Mouse (Mus musculus): ENCODE data around the gene Xpnpep2. TPM values are rescaled to one million over a fixed set of nuclear protein-coding genes. Genes with fewer than 3 reads are reported as not detected.

Gene Xpnpep2
- total and polyA plus RNA-seq, 3 experiments, result 0.39 to 2.0 (median 1.7) TPM

DNA sequence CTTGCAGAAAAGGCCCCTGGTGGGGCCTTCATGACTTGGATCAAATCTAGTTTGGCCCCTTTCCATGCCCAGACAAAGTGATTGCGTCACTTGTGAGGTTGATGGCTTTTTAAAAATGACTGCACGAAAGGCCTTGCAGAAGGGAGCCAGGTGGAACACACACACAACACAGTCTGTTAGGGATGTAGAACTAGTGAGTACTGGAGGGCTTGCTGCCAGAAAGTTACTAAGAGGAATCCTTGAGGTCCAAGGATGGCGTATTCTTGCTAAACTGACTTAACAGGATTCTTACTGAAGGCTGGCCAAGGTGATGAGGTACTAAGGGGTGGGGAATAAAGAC, 761 bp downstream of the Xpnpep2 start:
- Histone ChIP-seq H3K4me3 (ENCODE audit: low read depth, low read length) (no peak overlapping the region), H3K36me3 (replicated peaks) (no peaks in the 10 kb centered on the region), H3K27me3 (ENCODE audit: insufficient read depth, low read length) (no peaks in the 10 kb centered on the region), H3K4me1 (ENCODE audit: insufficient read depth, low read depth, low read length) (peaks cover 22% of the 10 kb centered on the region), H3K9me3 (replicated peaks) (no peaks in the 10 kb centered on the region)
- TF ChIP-seq CTCF (IDR thresholded peaks at IDR 0.05; ENCODE audit: low read depth, low read length), result no peak
- TF ChIP-seq POLR2AphosphoS5 (IDR thresholded peaks at IDR 0.05; ENCODE audit: insufficient replicate concordance, low read depth, low read length), result no peak
- no peak for TF ChIP-seq GATA1 (IDR thresholded peaks at IDR 0.05; ENCODE audit: borderline replicate concordance, low read length)
- TF ChIP-seq TAL1 (conservative IDR thresholded peaks at IDR 0.05; ENCODE audit: low read depth, low read length), result no peak
- no peak for TF ChIP-seq GATA2 (IDR thresholded peaks at IDR 0.05; ENCODE audit: borderline replicate concordance, low read depth, low read length)
- ATAC-seq (ENCODE audit: extremely low read depth, insufficient number of reproducible peaks, low FRiP score, poor library complexity, severe bottlenecking) (no peak), DNase-seq (ENCODE audit: low spot score) (no peak)

- peaks cover 3% of the 10 kb centered on the region; the same call in 1 of the 2 replicates for H3K27me3 ChIP-seq (ENCODE audit: insufficient read depth, low read length)
- H3K36me3 ChIP-seq (replicated peaks), result no peaks in the 10 kb centered on the region
- DNase-seq (ENCODE audit: low spot score), result no peak
- no peak overlapping the region for H3K4me3 ChIP-seq (ENCODE audit: low read depth, low read length)
- H3K4me1 ChIP-seq (ENCODE audit: insufficient read depth, low read depth, low read length), result peaks cover 19% of the 10 kb centered on the region
- TF ChIP-seq POLR2AphosphoS5 (IDR thresholded peaks at IDR 0.05; ENCODE audit: insufficient replicate concordance, low read depth, low read length), result no peak
- no peak for TF ChIP-seq TAL1 (conservative IDR thresholded peaks at IDR 0.05; ENCODE audit: low read depth, low read length)
- TF ChIP-seq CTCF (IDR thresholded peaks at IDR 0.05; ENCODE audit: low read depth, low read length), result no peak
- TF ChIP-seq GATA1 (IDR thresholded peaks at IDR 0.05; ENCODE audit: borderline replicate concordance, low read length), result no peak
- TF ChIP-seq GATA2 (IDR thresholded peaks at IDR 0.05; ENCODE audit: borderline replicate concordance, low read depth, low read length), result no peak
- ATAC-seq (ENCODE audit: extremely low read depth, insufficient number of reproducible peaks, low FRiP score, poor library complexity, severe bottlenecking), result no peak
- no peaks in the 10 kb centered on the region for H3K9me3 ChIP-seq (replicated peaks)
Observed at GRCm38 (mm10) chrX:48119294-48119693, 10.8 kb downstream of the Xpnpep2 start.

DNA sequence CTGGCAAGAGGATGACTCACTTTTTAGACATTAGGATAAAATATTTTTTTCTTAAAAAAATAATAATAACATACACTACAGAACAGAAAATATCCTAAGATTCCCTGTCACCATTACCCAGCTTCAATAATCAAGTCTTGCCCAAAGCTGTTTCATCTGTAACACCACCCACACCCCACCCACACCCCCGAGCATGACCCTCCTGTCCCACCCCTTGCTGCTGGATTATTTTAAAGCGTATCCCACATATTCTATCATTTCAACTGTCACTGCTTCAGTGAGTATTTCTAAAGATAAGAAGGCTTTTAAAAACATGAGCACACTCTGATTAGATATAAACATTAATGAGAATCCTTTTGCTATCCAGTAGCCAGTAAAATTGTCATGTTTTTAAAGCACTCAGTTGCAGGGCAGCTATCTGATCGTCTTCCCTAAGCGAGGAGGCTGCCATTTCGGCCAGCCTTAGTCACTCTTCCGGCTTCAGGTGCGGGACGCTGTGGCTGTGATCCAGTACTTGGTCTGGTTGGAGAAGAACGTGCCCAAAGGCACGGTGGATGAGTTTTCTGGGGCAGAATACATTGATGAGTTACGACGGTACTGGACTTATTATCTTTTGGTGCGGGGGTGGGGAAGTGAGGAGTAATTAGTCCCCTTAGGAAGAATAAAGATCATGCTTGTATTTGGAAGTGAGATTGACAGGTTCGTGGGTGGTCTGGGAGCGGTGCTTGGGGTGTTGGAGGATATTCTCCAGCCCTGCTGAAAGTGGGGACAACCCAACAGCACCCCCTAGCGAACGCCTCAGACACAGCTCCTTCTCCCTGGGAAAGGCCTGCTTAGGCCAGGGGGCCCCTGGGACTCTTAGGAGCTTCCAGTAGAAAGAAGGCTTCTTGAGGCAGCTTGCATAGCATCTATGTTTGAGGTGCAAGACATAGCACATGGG, 15.9 kb downstream of the Xpnpep2 start:
- Histone ChIP-seq H3K27me3 (ENCODE audit: insufficient read depth, low read length) (no peaks in the 10 kb centered on the region), H3K36me3 (replicated peaks) (peaks cover 6% of the 10 kb centered on the region), H3K9me3 (replicated peaks) (no peaks in the 10 kb centered on the region), H3K4me3 (ENCODE audit: low read depth, low read length) (peak overlapping the region; percentile 49; the same call in 1 of the 2 replicates), H3K4me1 (ENCODE audit: insufficient read depth, low read depth, low read length) (peaks cover 40% of the 10 kb centered on the region)
- DNase-seq (ENCODE audit: low spot score) (peak; percentile 29), ATAC-seq (ENCODE audit: extremely low read depth, insufficient number of reproducible peaks, low FRiP score, poor library complexity, severe bottlenecking) (peak; percentile 58; the same call in 1 of the 2 replicates)
- TF ChIP-seq CTCF (IDR thresholded peaks at IDR 0.05; ENCODE audit: low read depth, low read length), result peak; percentile 39; the same call in 1 of the 2 replicates
- no peak for TF ChIP-seq TAL1 (conservative IDR thresholded peaks at IDR 0.05; ENCODE audit: low read depth, low read length)

DNA sequence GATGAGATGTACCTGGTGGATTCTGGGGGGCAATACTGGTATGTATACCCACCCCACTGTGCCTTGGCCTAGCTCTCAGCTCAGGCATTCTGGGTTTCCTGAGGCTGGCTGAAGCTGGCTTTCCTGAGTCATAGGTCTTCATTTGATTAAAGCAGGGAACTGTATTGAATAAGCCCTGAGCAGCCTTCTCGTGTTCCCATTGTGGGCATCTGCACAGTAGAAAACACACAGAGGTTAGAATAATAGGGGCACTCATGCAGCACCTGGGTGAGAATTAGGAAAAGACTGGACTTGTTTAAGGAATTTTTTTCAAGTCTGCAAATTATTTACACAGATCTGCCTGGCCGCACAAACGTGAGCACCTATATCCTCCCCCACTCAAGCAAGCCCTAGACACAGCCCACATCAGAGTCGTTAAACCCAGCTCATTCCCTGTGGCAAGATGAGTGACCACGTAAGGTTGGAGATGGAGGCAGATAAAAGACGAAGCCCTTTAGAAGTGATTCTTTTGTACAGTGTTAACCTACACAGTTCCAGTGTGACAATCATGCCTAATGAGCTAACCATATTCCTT, 18.5 kb downstream of the Xpnpep2 start:
- peaks cover 36% of the 10 kb centered on the region for H3K4me1 ChIP-seq (ENCODE audit: insufficient read depth, low read depth, low read length)
- peaks cover 10% of the 10 kb centered on the region for H3K36me3 ChIP-seq (replicated peaks)
- no peaks in the 10 kb centered on the region for H3K27me3 ChIP-seq (ENCODE audit: insufficient read depth, low read length)
- DNase-seq (ENCODE audit: low spot score) (no peak), ATAC-seq (ENCODE audit: extremely low read depth, insufficient number of reproducible peaks, low FRiP score, poor library complexity, severe bottlenecking) (no peak)
- no peaks in the 10 kb centered on the region for H3K9me3 ChIP-seq (replicated peaks)
- TF ChIP-seq POLR2AphosphoS5 (IDR thresholded peaks at IDR 0.05; ENCODE audit: insufficient replicate concordance, low read depth, low read length), result no peak
- TF ChIP-seq GATA2 (IDR thresholded peaks at IDR 0.05; ENCODE audit: borderline replicate concordance, low read depth, low read length), result no peak
- no peak for TF ChIP-seq GATA1 (IDR thresholded peaks at IDR 0.05; ENCODE audit: borderline replicate concordance, low read length)
- TF ChIP-seq CTCF (IDR thresholded peaks at IDR 0.05; ENCODE audit: low read depth, low read length), result no peak
- TF ChIP-seq TAL1 (conservative IDR thresholded peaks at IDR 0.05; ENCODE audit: low read depth, low read length), result no peak
- no peak overlapping the region for H3K4me3 ChIP-seq (ENCODE audit: low read depth, low read length)

DNA sequence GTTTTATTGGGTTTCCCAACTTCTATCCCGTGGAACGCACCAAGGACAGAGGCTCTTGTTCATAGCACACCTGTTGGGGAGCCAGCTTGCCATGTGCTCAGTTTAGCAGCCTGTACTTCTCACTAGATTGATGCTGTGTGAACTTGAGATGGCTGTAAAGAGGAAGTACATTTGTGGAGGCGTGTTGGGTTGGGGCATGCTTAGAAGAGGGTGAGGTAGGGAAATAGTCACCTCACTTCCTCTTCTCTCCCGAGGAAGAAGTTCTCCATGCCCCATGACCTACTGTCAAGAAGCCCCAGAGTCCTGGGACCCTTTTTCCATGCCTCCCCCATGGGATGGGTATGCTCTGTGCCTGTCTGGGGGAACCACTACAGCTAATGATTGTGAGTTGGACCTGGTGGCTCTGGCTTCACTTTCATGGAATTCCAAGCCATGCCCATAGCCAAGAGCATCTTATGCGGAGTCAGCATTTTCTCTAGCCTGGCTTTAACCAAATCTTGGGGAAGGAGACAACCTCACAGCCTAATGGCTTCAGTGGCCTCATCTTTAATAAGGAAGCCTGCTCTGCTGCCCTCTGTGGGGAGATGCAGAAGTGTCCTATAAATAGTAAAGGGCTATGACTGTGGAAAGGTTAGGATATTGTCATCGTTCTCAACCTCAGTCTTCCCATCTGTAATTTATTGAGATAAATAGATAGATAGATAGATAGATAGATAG, 19.1 kb downstream of the Xpnpep2 start:
- peak; percentile 29 for DNase-seq (ENCODE audit: low spot score)
- Histone ChIP-seq H3K4me1 (ENCODE audit: insufficient read depth, low read depth, low read length) (peaks cover 36% of the 10 kb centered on the region), H3K9me3 (replicated peaks) (no peaks in the 10 kb centered on the region), H3K4me3 (ENCODE audit: low read depth, low read length) (no peak overlapping the region), H3K36me3 (replicated peaks) (peaks cover 10% of the 10 kb centered on the region), H3K27me3 (ENCODE audit: insufficient read depth, low read length) (no peaks in the 10 kb centered on the region)
- peak; percentile 70 for ATAC-seq (ENCODE audit: extremely low read depth, insufficient number of reproducible peaks, low FRiP score, poor library complexity, severe bottlenecking)
- TF ChIP-seq TAL1 (conservative IDR thresholded peaks at IDR 0.05; ENCODE audit: low read depth, low read length) (no peak), GATA1 (IDR thresholded peaks at IDR 0.05; ENCODE audit: borderline replicate concordance, low read length) (no peak), CTCF (IDR thresholded peaks at IDR 0.05; ENCODE audit: low read depth, low read length) (no peak), GATA2 (IDR thresholded peaks at IDR 0.05; ENCODE audit: borderline replicate concordance, low read depth, low read length) (no peak), POLR2AphosphoS5 (IDR thresholded peaks at IDR 0.05; ENCODE audit: insufficient replicate concordance, low read depth, low read length) (no peak)

- Histone ChIP-seq H3K36me3 (replicated peaks) (peaks cover 10% of the 10 kb centered on the region), H3K9me3 (replicated peaks) (no peaks in the 10 kb centered on the region), H3K4me1 (ENCODE audit: insufficient read depth, low read depth, low read length) (peaks cover 28% of the 10 kb centered on the region), H3K4me3 (ENCODE audit: low read depth, low read length) (no peak overlapping the region), H3K27me3 (ENCODE audit: insufficient read depth, low read length) (no peaks in the 10 kb centered on the region)
- ATAC-seq (ENCODE audit: extremely low read depth, insufficient number of reproducible peaks, low FRiP score, poor library complexity, severe bottlenecking) (no peak), DNase-seq (ENCODE audit: low spot score) (no peak)
- TF ChIP-seq CTCF (IDR thresholded peaks at IDR 0.05; ENCODE audit: low read depth, low read length) (no peak), GATA1 (IDR thresholded peaks at IDR 0.05; ENCODE audit: borderline replicate concordance, low read length) (no peak), POLR2AphosphoS5 (IDR thresholded peaks at IDR 0.05; ENCODE audit: insufficient replicate concordance, low read depth, low read length) (no peak), TAL1 (conservative IDR thresholded peaks at IDR 0.05; ENCODE audit: low read depth, low read length) (no peak), GATA2 (IDR thresholded peaks at IDR 0.05; ENCODE audit: borderline replicate concordance, low read depth, low read length) (no peak)
Observed at GRCm38 (mm10) chrX:48129167-48129566, 20.6 kb downstream of the Xpnpep2 start.

Data from G1E (cell line).